Mouse (Mus musculus) embryonic fibroblast, embryonic 13.5 days (primary cell): ENCODE measurements at regions not wholly inside any gene's neighbourhood (a gene's known extent, or its start where the extent isn't known, plus 50 kb on each side); places are given as distances from the start of the nearest gene placed in this dataset.

Experiments
- CTCF ChIP-seq: IDR thresholded peaks from 2 replicates; pipeline ENCODE4 v1.5.1; 2011; ENCODE audit warnings: mild to moderate bottlenecking, control low read depth, low read length, moderate library complexity, borderline replicate concordance; ENCODE audit not compliant: insufficient read depth
- POLR2A ChIP-seq: IDR thresholded peaks from 2 replicates; pipeline ENCODE4 v1.6.1; 2011; ENCODE audit warnings: low read depth, mild to moderate bottlenecking, control low read depth, low read length, moderate library complexity

- TF ChIP-seq POLR2A (no peak), CTCF (no peak)
Observed at GRCm38 (mm10) chr3:66535786-66536529, 239.3 kb upstream of the Veph1 start.
